Mouse (Mus musculus): ENCODE data around the gene Wwc2.

DNA sequence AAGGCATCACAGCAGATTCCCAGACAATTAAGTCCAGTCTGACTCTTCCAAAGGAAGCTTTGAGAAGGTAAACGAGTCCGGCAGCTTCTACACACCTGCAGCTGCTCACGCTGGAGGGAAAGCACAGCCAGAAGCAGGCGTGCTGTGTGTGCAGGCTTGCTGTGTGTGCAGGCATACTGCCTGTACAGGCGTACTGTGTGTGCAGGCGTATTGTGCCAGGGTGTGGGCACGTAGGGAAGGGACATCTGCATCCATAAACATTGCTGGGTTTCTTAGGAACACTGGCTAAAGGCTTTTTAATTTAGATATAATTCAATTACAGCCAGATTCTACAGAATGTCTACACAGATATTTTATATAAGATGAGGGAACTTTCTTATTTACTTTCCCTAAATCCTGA is 59.4 kb downstream of the Wwc2 start:
- TF ChIP-seq EP300 (optimal IDR thresholded peaks at IDR 0.05) (no peak), CTCF (IDR thresholded peaks at IDR 0.05; ENCODE audit: low read depth) (no peak)
